Mouse (Mus musculus) lung, postnatal 0 days (tissue): ENCODE measurements around the gene Mest.

Experiments
- CTCF ChIP-seq: IDR thresholded peaks from 2 replicates; pipeline ENCODE4 v1.5.1; 2016; ENCODE audit warnings: antibody characterized with exemption, mild to moderate bottlenecking
- EP300 ChIP-seq: IDR thresholded peaks from 2 replicates; pipeline ENCODE4 v1.6.1; 2016; ENCODE audit warnings: antibody characterized with exemption, mild to moderate bottlenecking, control low read depth

- TF ChIP-seq CTCF = no peak
- TF ChIP-seq EP300 = no peak
These were observed 28.2 kb upstream of the Mest start for GRCm38 (mm10) chr6:30695124-30695523.
